Mouse (Mus musculus): ENCODE measurements around the gene Tgfb3. TPM values are rescaled to one million over a fixed set of nuclear protein-coding genes. Genes with fewer than 3 reads are reported as not detected.

Gene Tgfb3
- total and polyA plus RNA-seq, 3 experiments: 14.8 to 15.4 (median 15.2) TPM

DNA sequence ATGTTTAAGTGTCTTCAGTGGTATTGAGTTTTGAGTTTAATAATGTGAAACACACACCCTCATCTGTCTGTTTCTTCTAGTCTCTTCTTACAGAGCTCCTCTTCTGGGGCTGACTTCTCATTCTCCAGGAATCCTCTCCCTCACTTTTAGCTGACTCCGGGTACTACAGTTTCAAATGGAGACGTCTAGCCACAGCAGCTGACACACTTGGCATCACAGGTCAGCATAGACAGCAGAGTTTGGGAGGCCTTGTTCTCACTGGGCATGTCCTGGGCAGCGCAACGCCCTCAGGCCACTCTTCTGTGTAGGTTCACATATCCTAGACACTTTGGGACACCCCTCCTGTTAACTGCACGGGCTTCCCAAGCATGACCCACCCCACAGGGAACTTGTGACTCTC is 39.8 kb downstream of the Tgfb3 start:
- no peaks in the 10 kb centered on the region for H3K79me2 ChIP-seq (replicated peaks; ENCODE audit: control insufficient read depth, insufficient read depth, low read length)
- no peaks in the 10 kb centered on the region; the same call in 1 of the 2 replicates for H3K4me1 ChIP-seq (ENCODE audit: control insufficient read depth, insufficient read depth, low read length)
- 72% methylated on average over 5 of the region's 5 CpGs for WGBS
- no peaks in the 10 kb centered on the region for H3K36me3 ChIP-seq (ENCODE audit: control insufficient read depth, insufficient read depth, low read length)
- no peak overlapping the region for H3K4me3 ChIP-seq
- no peak for DNase-seq
- H3K9ac ChIP-seq (ENCODE audit: low read depth, low read length): no peak overlapping the region
- intact Hi-C loops (cut with DNase I): no loop called here
- TF ChIP-seq POLR2A (IDR thresholded peaks at IDR 0.05; ENCODE audit: insufficient read depth, low read depth, low read length): no peak
- H3K27me3 ChIP-seq (ENCODE audit: control insufficient read depth, insufficient read depth, low read length): no peaks in the 10 kb centered on the region
- H3K27ac ChIP-seq: no peak overlapping the region

DNA sequence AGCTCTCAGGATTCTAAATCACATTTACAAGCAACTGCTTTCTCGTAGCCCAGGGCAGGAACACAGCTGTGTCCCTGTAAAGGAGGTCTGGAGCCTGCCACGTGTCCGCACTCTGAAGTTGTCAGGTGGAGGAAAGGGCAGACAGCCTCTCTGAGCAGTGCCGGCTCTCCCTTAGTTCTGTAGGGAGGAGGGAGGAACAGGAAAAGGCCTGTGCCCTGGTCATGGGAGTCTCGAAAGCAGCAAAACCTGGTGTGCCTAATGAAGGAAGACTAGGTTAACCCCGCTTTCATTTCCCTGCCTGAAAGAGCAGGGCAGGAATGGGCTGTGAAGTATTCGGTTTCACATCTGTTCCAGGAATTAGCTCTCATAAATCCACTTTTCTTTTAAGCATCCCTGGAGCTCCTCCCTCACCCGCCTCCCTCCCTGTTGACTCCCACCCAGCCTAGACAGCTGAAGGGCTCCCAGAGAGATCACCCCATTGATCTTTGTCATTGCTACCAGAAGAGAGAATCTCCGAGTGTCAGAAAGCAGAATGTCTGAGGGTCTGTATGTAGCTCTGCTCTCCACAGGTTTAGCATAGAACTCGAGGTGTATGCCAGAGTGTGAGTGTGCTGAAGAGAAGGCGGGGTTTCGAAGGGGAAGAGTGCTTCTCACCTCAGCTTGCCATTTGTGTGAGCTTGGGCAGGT is 41.5 kb downstream of the Tgfb3 start:
- WGBS: 62% methylated on average over 12 of the region's 12 CpGs
- H3K27ac ChIP-seq: no peak overlapping the region
- H3K9ac ChIP-seq (ENCODE audit: low read depth, low read length): no peak overlapping the region
- no peaks in the 10 kb centered on the region for H3K79me2 ChIP-seq (replicated peaks; ENCODE audit: control insufficient read depth, insufficient read depth, low read length)
- no peaks in the 10 kb centered on the region for H3K27me3 ChIP-seq (ENCODE audit: control insufficient read depth, insufficient read depth, low read length)
- H3K4me3 ChIP-seq: no peak overlapping the region
- intact Hi-C loops (cut with DNase I): no loop called here
- no peak for DNase-seq
- no peak for TF ChIP-seq POLR2A (IDR thresholded peaks at IDR 0.05; ENCODE audit: insufficient read depth, low read depth, low read length)
- no peak for TF ChIP-seq EP300 (IDR thresholded peaks at IDR 0.05; ENCODE audit: insufficient read depth, low read depth, low read length)
- no peak for TF ChIP-seq CTCF (IDR thresholded peaks at IDR 0.05)
- H3K36me3 ChIP-seq (ENCODE audit: control insufficient read depth, insufficient read depth, low read length): no peaks in the 10 kb centered on the region
- no peaks in the 10 kb centered on the region; the same call in 1 of the 2 replicates for H3K4me1 ChIP-seq (ENCODE audit: control insufficient read depth, insufficient read depth, low read length)

DNA sequence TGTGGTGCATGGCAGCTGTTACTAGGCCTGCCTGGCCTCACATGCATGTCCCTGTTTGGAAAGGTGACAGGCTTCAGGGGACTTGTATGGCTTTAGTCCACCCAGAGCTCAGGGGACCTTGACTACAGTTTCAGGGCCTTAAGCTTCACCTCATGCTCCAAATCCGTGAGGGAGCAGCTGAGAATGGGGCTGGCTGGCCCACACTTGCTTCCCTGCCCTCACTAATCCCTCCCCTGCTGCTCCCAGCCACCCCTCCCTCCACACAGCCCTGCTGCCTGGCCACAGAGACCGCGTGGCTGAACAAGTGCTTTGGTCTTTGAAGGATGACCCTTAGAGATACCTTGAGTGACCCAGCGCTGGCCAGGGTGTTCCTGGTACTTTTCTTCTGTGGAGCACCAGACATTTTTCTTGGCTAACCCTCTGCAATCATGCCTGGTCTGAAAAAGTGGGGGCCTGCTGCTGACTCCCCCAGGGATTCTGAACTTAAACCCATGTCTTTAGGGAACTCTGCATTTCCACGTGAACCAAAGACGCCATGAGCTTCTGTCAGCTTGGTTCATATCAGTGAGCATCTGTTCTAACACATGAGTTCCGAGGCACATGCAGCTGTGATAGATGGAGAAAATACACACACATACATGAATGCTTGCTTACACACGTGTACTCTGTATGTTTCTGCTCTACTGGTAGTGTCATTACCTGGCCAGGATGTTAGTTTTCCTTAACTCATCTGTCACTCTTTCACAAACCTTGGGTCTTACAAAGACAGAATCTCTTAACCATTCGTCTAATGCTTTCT is 42.3 kb downstream of the Tgfb3 start:
- 80% methylated on average over 9 of the region's 9 CpGs for WGBS
- no peak for DNase-seq
- no peaks in the 10 kb centered on the region; the same call in 1 of the 2 replicates for H3K4me1 ChIP-seq (ENCODE audit: control insufficient read depth, insufficient read depth, low read length)
- H3K36me3 ChIP-seq (ENCODE audit: control insufficient read depth, insufficient read depth, low read length): no peaks in the 10 kb centered on the region
- no peak for TF ChIP-seq POLR2A (IDR thresholded peaks at IDR 0.05; ENCODE audit: insufficient read depth, low read depth, low read length)
- no peak for TF ChIP-seq EP300 (IDR thresholded peaks at IDR 0.05; ENCODE audit: insufficient read depth, low read depth, low read length)
- no peak for TF ChIP-seq CTCF (IDR thresholded peaks at IDR 0.05)
- H3K79me2 ChIP-seq (replicated peaks; ENCODE audit: control insufficient read depth, insufficient read depth, low read length): no peaks in the 10 kb centered on the region
- H3K4me3 ChIP-seq: no peak overlapping the region
- no peaks in the 10 kb centered on the region for H3K27me3 ChIP-seq (ENCODE audit: control insufficient read depth, insufficient read depth, low read length)
- H3K9ac ChIP-seq (ENCODE audit: low read depth, low read length): no peak overlapping the region
- intact Hi-C loops (cut with DNase I): no loop called here
- H3K27ac ChIP-seq: no peak overlapping the region

DNA sequence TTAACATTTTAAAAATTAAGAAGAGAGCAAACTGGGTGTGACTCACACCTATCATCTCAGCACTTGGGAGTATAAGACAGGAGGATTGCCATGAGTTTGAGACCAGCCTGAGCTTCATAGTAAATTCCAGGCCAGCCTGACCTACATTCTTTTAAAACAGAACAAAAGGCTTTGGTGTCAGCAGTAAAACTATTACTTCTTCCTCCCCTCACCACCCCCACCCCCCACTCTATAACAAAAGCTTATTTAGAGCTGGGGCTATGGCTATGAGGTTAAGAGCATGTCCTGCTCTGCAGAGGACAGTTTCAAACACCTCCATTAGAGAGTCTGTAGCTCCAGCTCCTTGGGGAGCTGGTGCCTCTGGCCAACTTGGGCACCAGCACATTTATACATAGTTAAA is 43.3 kb downstream of the Tgfb3 start:
- Histone ChIP-seq H3K27ac (no peak overlapping the region), H3K79me2 (replicated peaks; ENCODE audit: control insufficient read depth, insufficient read depth, low read length) (no peaks in the 10 kb centered on the region), H3K36me3 (ENCODE audit: control insufficient read depth, insufficient read depth, low read length) (no peaks in the 10 kb centered on the region), H3K27me3 (ENCODE audit: control insufficient read depth, insufficient read depth, low read length) (no peaks in the 10 kb centered on the region), H3K4me1 (ENCODE audit: control insufficient read depth, insufficient read depth, low read length) (no peaks in the 10 kb centered on the region; the same call in 1 of the 2 replicates), H3K4me3 (no peak overlapping the region), H3K9ac (ENCODE audit: low read depth, low read length) (no peak overlapping the region)
- TF ChIP-seq EP300 (IDR thresholded peaks at IDR 0.05; ENCODE audit: insufficient read depth, low read depth, low read length): no peak
- intact Hi-C loops (cut with DNase I): no loop called here
- DNase-seq: no peak

DNA sequence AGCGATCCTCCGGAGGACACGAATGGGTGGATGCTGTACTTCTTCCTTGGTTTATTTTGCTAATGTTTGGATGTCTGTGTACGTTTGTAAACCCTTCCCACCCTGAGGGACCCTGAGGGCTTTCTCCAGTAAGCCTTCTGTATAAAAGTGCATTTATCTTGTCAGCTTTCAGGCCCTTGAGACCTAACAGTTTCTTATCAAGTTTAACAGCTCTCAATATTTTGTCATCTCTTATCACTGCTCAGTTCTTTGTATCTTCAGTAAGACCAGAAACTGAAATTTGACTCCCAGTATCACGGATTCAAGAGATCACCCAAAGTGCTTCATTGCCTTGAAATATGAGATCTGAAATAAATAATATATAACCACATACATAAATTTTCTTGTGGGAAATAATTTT is 47.9 kb downstream of the Tgfb3 start:
- H3K79me2 ChIP-seq (replicated peaks; ENCODE audit: control insufficient read depth, insufficient read depth, low read length): no peaks in the 10 kb centered on the region
- H3K9ac ChIP-seq (ENCODE audit: low read depth, low read length): no peak overlapping the region
- H3K27ac ChIP-seq: no peak overlapping the region
- H3K36me3 ChIP-seq (ENCODE audit: control insufficient read depth, insufficient read depth, low read length): no peaks in the 10 kb centered on the region
- WGBS: 78% methylated on average over 5 of the region's 5 CpGs
- no peaks in the 10 kb centered on the region for H3K27me3 ChIP-seq (ENCODE audit: control insufficient read depth, insufficient read depth, low read length)
- TF ChIP-seq CTCF (IDR thresholded peaks at IDR 0.05) (no peak), POLR2A (IDR thresholded peaks at IDR 0.05; ENCODE audit: insufficient read depth, low read depth, low read length) (no peak)
- intact Hi-C loops (cut with DNase I): no loop called here
- H3K4me1 ChIP-seq (ENCODE audit: control insufficient read depth, insufficient read depth, low read length): no peaks in the 10 kb centered on the region
- H3K4me3 ChIP-seq: no peak overlapping the region
- DNase-seq: no peak

DNA sequence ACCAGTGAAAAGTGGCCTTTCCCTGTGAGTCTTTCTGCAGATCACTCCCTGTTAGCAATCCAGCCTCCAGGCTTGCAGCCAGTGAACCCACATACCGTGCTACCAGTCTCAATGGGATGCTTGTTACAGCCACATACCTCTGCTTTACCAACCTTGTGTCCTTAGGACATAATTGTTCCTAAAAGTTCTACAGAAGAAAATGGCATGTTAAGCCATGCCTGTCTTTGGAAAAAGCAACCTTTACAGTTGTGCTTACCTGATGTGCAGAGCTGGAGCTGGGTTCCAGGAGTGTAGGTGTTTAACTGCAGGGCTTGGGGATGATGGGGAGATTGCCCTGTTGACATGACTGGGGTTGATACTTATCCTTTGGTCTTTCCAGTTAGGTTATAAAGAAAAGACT is 51.1 kb downstream of the Tgfb3 start:
- H3K9ac ChIP-seq (ENCODE audit: low read depth, low read length): no peak overlapping the region
- H3K79me2 ChIP-seq (replicated peaks; ENCODE audit: control insufficient read depth, insufficient read depth, low read length): no peaks in the 10 kb centered on the region
- H3K27me3 ChIP-seq (ENCODE audit: control insufficient read depth, insufficient read depth, low read length): no peaks in the 10 kb centered on the region
- no peak for DNase-seq
- H3K36me3 ChIP-seq (ENCODE audit: control insufficient read depth, insufficient read depth, low read length): no peaks in the 10 kb centered on the region
- intact Hi-C loops (cut with DNase I): no loop called here
- no peak overlapping the region for H3K4me3 ChIP-seq
- TF ChIP-seq POLR2A (IDR thresholded peaks at IDR 0.05; ENCODE audit: insufficient read depth, low read depth, low read length) (no peak), CTCF (IDR thresholded peaks at IDR 0.05) (no peak), EP300 (IDR thresholded peaks at IDR 0.05; ENCODE audit: insufficient read depth, low read depth, low read length) (no peak)
- no peak overlapping the region for H3K27ac ChIP-seq
- 86% methylated on average over 1 of the region's 1 CpGs for WGBS
- H3K4me1 ChIP-seq (ENCODE audit: control insufficient read depth, insufficient read depth, low read length): no peaks in the 10 kb centered on the region; the same call in 1 of the 2 replicates
